Mouse (Mus musculus) embryonic facial prominence, embryonic 12.5 days (tissue): ENCODE results near the gene Dpp8. TPM values are rescaled to one million over a fixed set of nuclear protein-coding genes. Genes with fewer than 3 reads are reported as not detected.
A peak's percentile ranks its signal among the peaks of the same experiment; 100 is the strongest.

ENCODE experiments used
- ATAC-seq: fragments of 200-750 bp; cut with Nextera tagmentation; 2 replicates; pipeline ENCODE4 v1.8.0; 2017; ENCODE audit not compliant: insufficient number of reproducible peaks, insufficient read depth, low FRiP score, low TSS enrichment
- H3K27ac ChIP-seq: fragments of 300-500 bp; sonication (generic); 2 replicates; pipeline ENCODE4 v1.5.1; 2016; ENCODE audit warnings: mild to moderate bottlenecking
- H3K27me3 ChIP-seq: fragments of 300-500 bp; sonication (generic); 2 replicates; pipeline ENCODE4 v1.6.1; 2016; ENCODE audit warnings: mild to moderate bottlenecking, moderate library complexity
- H3K36me3 ChIP-seq: fragments of 300-500 bp; sonication (generic); 2 replicates; pipeline ENCODE4 v1.6.1; 2016; ENCODE audit warnings: mild to moderate bottlenecking
- H3K4me1 ChIP-seq: fragments of 300-500 bp; sonication (generic); 2 replicates; pipeline ENCODE4 v1.6.1; 2016
- H3K4me2 ChIP-seq: fragments of 300-500 bp; sonication (generic); replicated peaks from 2 replicates; pipeline ENCODE4 v1.6.1; 2016; ENCODE audit warnings: mild to moderate bottlenecking, moderate library complexity
- H3K4me3 ChIP-seq: fragments of 300-500 bp; sonication (generic); 2 replicates; pipeline ENCODE4 v1.5.1; 2016; ENCODE audit warnings: mild to moderate bottlenecking
- H3K9ac ChIP-seq: fragments of 300-500 bp; sonication (generic); 2 replicates; pipeline ENCODE4 v1.6.1; 2016; ENCODE audit warnings: mild to moderate bottlenecking, moderate library complexity
- H3K9me3 ChIP-seq: fragments of 300-500 bp; sonication (generic); 2 replicates; pipeline ENCODE4 v1.6.1; 2016; ENCODE audit warnings: mild to moderate bottlenecking, moderate library complexity
- WGBS: fragments of 180-500 bp; shearing (Covaris S2); methylation state at CpG from one replicate; pipeline ENCODE4 v1.1.7; 2016; 5-methylcytosine and 5-hydroxymethylcytosine counted together
- polyA plus RNA-seq: library from polyadenylated mRNA; unstranded; fragments of >200 nt; fragmentation: Nextera tagmentation; extraction: Ambion mirVana; gene quantifications from 2 replicates; pipeline ENCODE4 v1.2.1, GENCODE M21; 2016

The Dpp8 gene
- polyA plus RNA-seq, 1 experiment from 2014 or later: 48.2 TPM

DNA sequence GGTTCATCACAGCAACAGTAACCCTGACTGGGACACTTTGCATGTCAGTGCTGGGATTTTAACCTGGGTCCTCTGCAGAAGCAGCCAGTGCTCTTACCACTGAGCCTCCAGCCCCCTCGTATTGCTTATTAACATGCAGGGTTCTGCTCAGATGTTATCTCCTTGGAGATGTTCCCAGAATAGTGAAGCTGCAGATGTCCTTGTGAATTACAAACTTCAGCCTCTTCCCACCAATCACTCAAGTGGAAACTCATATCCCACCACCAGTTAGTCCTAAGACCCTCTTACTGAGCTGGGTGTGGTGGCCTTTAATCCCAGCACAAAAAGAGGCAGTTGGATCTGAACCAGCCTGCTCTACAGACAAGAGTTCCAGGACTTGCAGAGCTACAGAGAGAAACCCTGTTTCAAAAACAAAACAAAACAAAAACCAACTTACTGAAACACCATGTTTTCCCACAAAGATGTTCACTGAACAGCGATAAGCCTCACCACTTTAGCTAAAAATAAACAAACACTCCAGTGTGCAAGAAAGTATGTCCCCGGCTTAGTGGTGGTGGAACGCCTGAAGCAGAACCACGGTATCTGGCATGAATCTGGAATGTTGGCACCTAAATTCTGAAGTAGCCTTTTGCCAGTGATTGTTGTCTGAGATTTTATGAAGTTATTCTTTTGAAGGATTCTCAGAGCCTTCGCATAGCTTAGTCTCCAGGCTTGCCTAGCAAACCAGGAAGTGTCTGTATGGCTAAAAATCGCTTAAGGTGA, 16.6 kb upstream of the Dpp8 start:
- WGBS: 82% methylated on average over 7 of the region's 7 CpGs
- peaks cover 26% of the 10 kb centered on the region for H3K4me1 ChIP-seq
- no peaks in the 10 kb centered on the region for H3K36me3 ChIP-seq
- ATAC-seq: no peak
- H3K27me3 ChIP-seq: no peaks in the 10 kb centered on the region
- H3K27ac ChIP-seq: no peak overlapping the region
- H3K9me3 ChIP-seq: no peaks in the 10 kb centered on the region
- no peak overlapping the region for H3K9ac ChIP-seq
- no peak overlapping the region for H3K4me3 ChIP-seq
- no peak overlapping the region for H3K4me2 ChIP-seq

- no peak overlapping the region for H3K9ac ChIP-seq
- H3K9me3 ChIP-seq: no peaks in the 10 kb centered on the region
- ATAC-seq: no peak
- H3K27me3 ChIP-seq: no peaks in the 10 kb centered on the region
- H3K4me2 ChIP-seq: no peak overlapping the region
- H3K4me3 ChIP-seq: no peak overlapping the region
- 83% methylated on average over 4 of the region's 4 CpGs for WGBS
- peaks cover 29% of the 10 kb centered on the region for H3K4me1 ChIP-seq
- no peak overlapping the region for H3K27ac ChIP-seq
- H3K36me3 ChIP-seq: no peaks in the 10 kb centered on the region
Measured at GRCm38 (mm10) chr9:65016241-65016977, 15.8 kb upstream of the Dpp8 start.

- WGBS: 89% methylated on average over 16 of the region's 16 CpGs
- Histone ChIP-seq H3K4me2 (no peak overlapping the region), H3K9ac (no peak overlapping the region), H3K4me1 (peaks cover 33% of the 10 kb centered on the region), H3K27ac (no peak overlapping the region), H3K27me3 (no peaks in the 10 kb centered on the region), H3K4me3 (no peak overlapping the region), H3K9me3 (no peaks in the 10 kb centered on the region), H3K36me3 (no peaks in the 10 kb centered on the region)
- ATAC-seq: no peak
Measured at GRCm38 (mm10) chr9:65016978-65017827, 15.0 kb upstream of the Dpp8 start.

DNA sequence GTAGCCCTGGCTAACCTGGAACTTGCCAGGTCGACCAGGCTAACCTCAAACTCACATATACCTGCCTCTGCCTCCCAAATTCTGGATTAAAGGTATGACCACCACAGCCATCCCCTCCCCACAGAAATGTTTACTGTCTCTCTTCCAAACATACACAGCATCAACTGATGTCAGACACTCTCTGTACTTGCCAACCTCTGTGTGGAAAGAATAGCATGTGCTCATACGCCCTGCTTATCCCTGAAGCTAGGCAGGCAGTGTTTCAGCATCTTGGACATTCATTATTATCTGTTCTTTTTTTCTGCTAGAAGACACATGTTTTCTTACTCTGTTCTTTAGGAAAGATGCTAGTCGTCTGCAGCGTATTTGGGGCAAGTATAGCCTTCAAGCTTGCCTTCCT, 14.3 kb upstream of the Dpp8 start:
- no peaks in the 10 kb centered on the region for H3K9me3 ChIP-seq
- no peak overlapping the region for H3K9ac ChIP-seq
- H3K27ac ChIP-seq: no peak overlapping the region
- no peak overlapping the region for H3K4me3 ChIP-seq
- no peaks in the 10 kb centered on the region for H3K27me3 ChIP-seq
- ATAC-seq: no peak
- no peaks in the 10 kb centered on the region for H3K36me3 ChIP-seq
- peaks cover 34% of the 10 kb centered on the region for H3K4me1 ChIP-seq
- 92% methylated on average over 4 of the region's 4 CpGs for WGBS
- H3K4me2 ChIP-seq: no peak overlapping the region

DNA sequence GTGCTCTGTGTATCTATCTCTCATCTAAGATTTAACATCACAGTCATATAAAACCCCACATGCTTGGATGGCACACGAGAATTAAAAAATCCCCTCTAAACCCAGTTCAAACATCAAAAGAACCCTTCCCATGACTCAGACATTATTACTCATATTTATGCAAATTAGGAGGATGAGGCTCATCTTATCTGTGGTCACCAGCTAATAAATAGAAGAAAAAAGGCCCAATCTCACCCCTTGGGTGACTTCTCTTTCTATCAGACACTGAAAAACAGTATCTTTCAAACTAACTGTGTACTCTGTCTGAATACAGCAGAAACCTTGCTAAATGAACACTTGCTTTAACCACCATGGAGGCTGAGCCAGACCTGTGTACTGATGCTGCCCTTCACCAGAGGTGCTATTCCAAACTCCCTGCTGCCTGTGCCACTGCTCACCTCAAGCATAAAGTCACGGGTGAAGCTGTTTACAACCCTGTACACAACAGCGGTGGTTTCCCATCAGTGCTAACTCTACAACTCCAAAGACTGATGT, 13.6 kb upstream of the Dpp8 start:
- H3K27me3 ChIP-seq: no peaks in the 10 kb centered on the region
- no peaks in the 10 kb centered on the region for H3K36me3 ChIP-seq
- H3K4me3 ChIP-seq: no peak overlapping the region
- H3K4me2 ChIP-seq: 0 out of 2 replicates have a peak overlapping the region, but pooled peaks have one; percentile 93
- peaks cover 34% of the 10 kb centered on the region for H3K4me1 ChIP-seq
- H3K9me3 ChIP-seq: no peaks in the 10 kb centered on the region
- H3K27ac ChIP-seq: no peak overlapping the region
- 77% methylated on average over 3 of the region's 3 CpGs for WGBS
- H3K9ac ChIP-seq: no peak overlapping the region
- ATAC-seq: no peak

GRCm38 (mm10) chr9:65019146-65019545, 13.1 kb upstream of the Dpp8 start:
- Histone ChIP-seq H3K27me3 (no peaks in the 10 kb centered on the region), H3K27ac (no peak overlapping the region), H3K4me3 (no peak overlapping the region), H3K36me3 (no peaks in the 10 kb centered on the region), H3K4me2 (peak overlapping the region; percentile 93; the same call in 1 of the 2 replicates), H3K4me1 (peaks cover 34% of the 10 kb centered on the region), H3K9ac (no peak overlapping the region), H3K9me3 (no peaks in the 10 kb centered on the region)
- ATAC-seq: no peak
- WGBS: 51% methylated on average over 3 of the region's 3 CpGs

DNA sequence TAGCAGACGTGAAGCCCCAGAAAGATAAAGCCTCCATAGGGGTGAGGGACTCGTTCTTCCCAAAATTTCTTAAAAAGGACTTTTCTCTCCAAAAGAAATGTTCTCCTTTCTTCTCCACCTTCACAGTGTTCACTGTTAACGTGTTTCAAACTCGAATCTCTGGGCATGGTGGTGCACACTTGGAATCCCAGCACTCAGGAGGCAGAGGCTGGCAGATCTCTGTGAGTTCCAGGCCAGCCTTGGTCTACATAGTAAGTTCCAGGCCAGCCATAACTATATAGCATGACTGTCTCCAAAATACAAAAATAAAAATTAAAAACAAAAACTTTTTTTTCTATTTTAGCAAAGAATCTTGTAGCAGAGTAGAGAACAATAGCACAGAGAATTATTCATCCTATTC, 12.1 kb upstream of the Dpp8 start:
- H3K27me3 ChIP-seq: no peaks in the 10 kb centered on the region
- H3K27ac ChIP-seq: no peak overlapping the region
- H3K4me3 ChIP-seq: 0 out of 2 replicates have a peak overlapping the region, but pooled peaks have one; percentile 99
- ATAC-seq: no peak
- peaks cover 34% of the 10 kb centered on the region for H3K4me1 ChIP-seq
- WGBS: 81% methylated on average over 4 of the region's 4 CpGs
- no peaks in the 10 kb centered on the region for H3K9me3 ChIP-seq
- H3K36me3 ChIP-seq: no peaks in the 10 kb centered on the region
- H3K9ac ChIP-seq: peak overlapping the region; percentile 96; the same call in 1 of the 2 replicates
- H3K4me2 ChIP-seq: peak overlapping the region; percentile 93

DNA sequence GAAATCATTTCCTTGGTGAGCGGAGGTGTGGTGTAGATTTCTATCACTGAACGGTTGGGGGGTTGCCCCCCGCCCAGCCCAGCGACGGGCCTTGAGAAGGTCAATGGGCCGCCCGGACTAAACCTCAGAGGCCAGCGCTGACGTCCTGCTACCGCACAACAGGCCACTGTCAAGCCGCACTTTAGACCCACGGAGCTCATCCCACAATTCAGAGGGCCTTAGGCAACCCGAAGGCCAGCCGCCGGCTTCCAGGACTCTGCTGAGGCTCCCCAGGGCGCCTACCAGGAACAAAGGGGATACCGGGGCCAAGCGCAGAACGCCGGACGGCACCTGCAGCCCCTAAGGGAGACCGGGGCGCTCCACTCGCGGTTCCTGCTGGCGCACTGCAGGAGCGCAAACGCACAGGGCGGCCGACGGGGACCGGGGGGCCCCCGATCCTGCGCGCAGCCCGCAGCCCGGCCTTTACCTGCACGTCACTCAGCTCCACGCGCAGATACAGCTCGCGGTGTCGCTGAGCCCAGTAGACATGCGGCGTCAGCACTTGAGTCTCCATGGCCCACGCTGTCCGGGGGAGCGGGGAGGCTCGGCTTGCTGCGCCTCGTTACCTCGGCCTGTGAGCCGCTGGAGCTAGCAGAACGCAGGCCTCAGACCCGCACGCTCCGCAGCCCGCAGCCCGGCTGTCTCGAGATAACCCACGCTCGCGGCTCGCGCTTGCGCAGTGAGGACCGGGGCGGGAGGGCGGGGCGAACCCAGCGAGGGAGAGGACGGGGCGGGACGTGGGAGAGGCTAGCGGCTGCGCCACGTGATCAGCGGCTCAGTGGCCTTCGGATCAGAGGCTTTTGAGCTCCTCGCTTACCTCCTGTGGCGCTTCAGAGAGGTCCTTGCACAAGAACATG, 11.0 kb upstream of the Dpp8 start, which contains the start of gene Hacd3:
Gene Hacd3, minus strand, starts transcription at position 703 of the 896 bp plus-strand sequence.
- Histone ChIP-seq H3K36me3 (no peaks in the 10 kb centered on the region), H3K9me3 (no peaks in the 10 kb centered on the region), H3K27me3 (no peaks in the 10 kb centered on the region), H3K4me2 (peak within 1 kb of the TSS; percentile 93), H3K9ac (peak within 1 kb of the TSS; percentile 96), H3K27ac (peak within 1 kb of the TSS; percentile 81), H3K4me3 (peak within 1 kb of the TSS; percentile 99), H3K4me1 (peaks cover 34% of the 10 kb centered on the region)
- peak; percentile 93 for ATAC-seq
- WGBS: under 1% methylated on average over 80 of the region's 81 CpGs

GRCm38 (mm10) chr9:65021887-65022579, 10.2 kb upstream of the Dpp8 start:
- no peaks in the 10 kb centered on the region for H3K27me3 ChIP-seq
- no peaks in the 10 kb centered on the region for H3K36me3 ChIP-seq
- H3K4me2 ChIP-seq: peak overlapping the region; percentile 93
- H3K4me1 ChIP-seq: peaks cover 29% of the 10 kb centered on the region
- WGBS: 26% methylated on average over 9 of the region's 9 CpGs
- peak overlapping the region; percentile 99 for H3K4me3 ChIP-seq
- H3K9me3 ChIP-seq: no peaks in the 10 kb centered on the region
- peak overlapping the region; percentile 81 for H3K27ac ChIP-seq
- peak overlapping the region; percentile 96; the same call in 1 of the 2 replicates for H3K9ac ChIP-seq
- no peak for ATAC-seq

- ATAC-seq: no peak
- WGBS: 85% methylated on average over 4 of the region's 4 CpGs
- Histone ChIP-seq H3K4me2 (no peak overlapping the region), H3K4me1 (peaks cover 29% of the 10 kb centered on the region), H3K27me3 (no peaks in the 10 kb centered on the region), H3K4me3 (no peak overlapping the region), H3K9ac (no peak overlapping the region), H3K36me3 (no peaks in the 10 kb centered on the region), H3K9me3 (no peaks in the 10 kb centered on the region), H3K27ac (no peak overlapping the region)
Measured at GRCm38 (mm10) chr9:65022580-65023135, 9.6 kb upstream of the Dpp8 start.
